Mouse (Mus musculus) c-Kit-positive CD71-positive TER-119-negative erythroid progenitor cells, embryonic 14.5 days (primary cell): Measurements from ENCODE around the gene Samhd1.

Experiments
- DNase-seq: peaks from one replicate; pipeline ENCODE4 v3.0.0-alpha.2; 2013; ENCODE audit warnings: low read depth

Gene Samhd1

DNA sequence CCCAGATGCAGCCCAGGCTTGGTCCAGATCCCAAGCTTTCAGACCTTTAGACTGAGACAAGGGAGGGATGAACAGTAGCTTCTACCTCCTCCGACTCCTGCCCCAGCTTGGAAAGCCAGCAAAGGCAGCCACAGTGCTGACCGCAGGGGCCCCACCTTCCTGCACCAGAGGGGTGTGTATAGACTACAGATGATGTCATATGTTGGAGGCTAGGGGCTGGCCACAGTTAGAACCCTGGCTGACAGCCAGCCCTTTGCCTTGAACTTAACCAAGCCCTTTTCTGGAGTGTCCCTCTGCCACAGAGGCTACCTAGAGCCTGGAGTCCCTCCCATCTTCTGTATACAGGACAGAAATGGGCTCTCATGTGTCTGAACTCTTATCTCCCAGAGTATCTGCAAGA lies 63.5 kb downstream of the Samhd1 start:
- no peak for DNase-seq

GRCm38 (mm10) chr2:157070365-157070764 lies 64.7 kb downstream of the Samhd1 start:
- no peak for DNase-seq

DNA sequence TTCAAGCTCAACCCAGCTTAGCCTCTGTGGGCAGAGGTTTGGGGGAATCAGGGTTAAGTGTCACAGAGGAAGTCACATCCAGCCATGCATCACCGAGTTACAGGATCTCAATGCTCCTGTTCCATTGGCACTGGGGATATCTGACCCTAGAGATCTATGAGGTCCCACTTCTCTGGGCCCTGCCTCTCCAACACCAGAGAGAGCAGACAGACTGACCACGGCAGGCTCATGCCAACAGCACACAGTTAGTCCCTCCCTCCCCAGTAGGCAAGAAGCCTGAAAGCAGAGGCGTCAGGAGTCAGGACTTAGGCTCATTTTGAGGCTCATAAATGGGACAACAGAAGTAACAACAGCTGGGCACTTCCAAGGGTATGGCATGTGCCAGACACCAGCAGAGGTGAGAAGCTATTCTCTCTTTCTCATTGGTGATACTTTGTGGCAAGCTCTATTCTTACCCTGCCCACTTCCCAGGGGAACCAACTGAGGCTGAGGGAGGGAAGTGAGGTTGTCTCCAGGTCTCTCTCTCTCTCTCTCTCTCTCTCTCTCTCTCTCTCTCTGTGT lies 65.2 kb downstream of the Samhd1 start:
- no peak for DNase-seq

GRCm38 (mm10) chr2:157069355-157069735 lies 65.7 kb downstream of the Samhd1 start:
- DNase-seq: no peak

- no peak for DNase-seq
Observed at GRCm38 (mm10) chr2:157068701-157069354, 66.2 kb downstream of the Samhd1 start.

GRCm38 (mm10) chr2:157066731-157067430 lies 68.2 kb downstream of the Samhd1 start:
- no peak for DNase-seq

- DNase-seq: no peak
Observed at GRCm38 (mm10) chr2:157065879-157066226, 69.2 kb downstream of the Samhd1 start.

GRCm38 (mm10) chr2:157064978-157065878 lies 69.8 kb downstream of the Samhd1 start:
- DNase-seq: no peak

DNA sequence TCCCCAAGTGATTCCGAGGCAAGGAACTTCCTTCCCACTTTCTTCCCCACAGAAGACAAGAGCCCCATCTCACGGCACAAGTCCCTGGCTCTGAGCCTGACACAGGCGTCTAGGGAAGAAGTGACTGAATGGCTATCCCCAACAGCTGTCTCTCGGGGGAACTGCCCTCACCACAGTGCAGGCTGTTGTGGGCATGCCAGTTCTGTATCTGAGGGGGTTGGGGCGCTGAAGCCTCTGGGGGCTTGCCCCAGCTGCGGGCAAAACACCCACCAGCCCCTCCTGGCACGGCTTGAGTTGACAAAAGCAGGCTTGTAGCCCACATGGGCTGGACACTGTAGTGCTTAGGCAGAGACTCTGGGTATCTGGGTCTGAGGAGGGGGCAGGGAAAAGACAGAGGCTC lies 70.9 kb downstream of the Samhd1 start:
- no peak for DNase-seq

DNA sequence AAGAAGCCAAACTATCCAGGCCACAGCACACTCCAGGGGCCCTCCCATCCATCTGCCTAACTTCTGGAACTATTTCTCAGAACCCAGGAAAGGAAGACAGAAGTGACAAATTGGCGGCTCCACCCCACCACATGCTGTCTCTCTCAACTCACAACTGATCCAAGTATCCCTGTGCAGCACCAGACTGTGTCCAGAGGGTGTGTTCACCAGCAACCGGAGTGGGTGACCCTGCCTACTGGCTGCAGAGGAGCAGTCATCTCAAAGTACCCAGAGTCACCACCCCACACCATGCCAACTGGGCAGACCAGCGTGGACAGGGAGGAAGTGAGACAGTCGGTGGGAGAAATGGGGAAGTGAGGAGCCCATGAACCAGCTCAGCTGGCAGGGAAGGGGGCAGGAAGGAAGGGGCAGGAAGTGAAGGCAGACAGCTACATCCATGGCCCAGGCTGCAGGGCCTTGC lies 71.8 kb downstream of the Samhd1 start:
- no peak for DNase-seq

- DNase-seq: no peak
Observed at GRCm38 (mm10) chr2:157060557-157061305, 74.3 kb downstream of the Samhd1 start.

- DNase-seq: no peak
Observed at GRCm38 (mm10) chr2:157060037-157060436, 75.0 kb downstream of the Samhd1 start.

DNA sequence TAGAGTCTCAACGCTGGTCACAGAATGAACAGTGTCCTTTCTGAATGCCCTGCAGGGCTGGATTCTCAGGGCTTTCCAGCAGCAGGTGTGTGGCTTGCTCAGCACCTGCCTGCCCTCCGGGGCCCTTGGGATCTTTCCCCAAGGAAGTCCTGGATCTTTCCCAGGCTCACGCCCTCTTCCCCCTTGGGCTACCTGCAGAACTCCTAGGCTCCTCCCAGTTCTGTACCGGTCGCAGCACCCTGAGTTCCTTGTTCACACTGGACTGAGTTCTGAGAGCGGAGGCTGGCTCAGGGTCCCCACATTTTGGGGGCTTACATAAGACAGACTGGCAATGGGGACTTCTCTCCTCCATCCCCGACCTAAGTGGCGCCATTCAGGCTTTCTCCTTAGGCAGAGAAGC lies 75.9 kb downstream of the Samhd1 start:
- no peak for DNase-seq

- DNase-seq: no peak
Observed at GRCm38 (mm10) chr2:157058342-157058998, 76.6 kb downstream of the Samhd1 start.

DNA sequence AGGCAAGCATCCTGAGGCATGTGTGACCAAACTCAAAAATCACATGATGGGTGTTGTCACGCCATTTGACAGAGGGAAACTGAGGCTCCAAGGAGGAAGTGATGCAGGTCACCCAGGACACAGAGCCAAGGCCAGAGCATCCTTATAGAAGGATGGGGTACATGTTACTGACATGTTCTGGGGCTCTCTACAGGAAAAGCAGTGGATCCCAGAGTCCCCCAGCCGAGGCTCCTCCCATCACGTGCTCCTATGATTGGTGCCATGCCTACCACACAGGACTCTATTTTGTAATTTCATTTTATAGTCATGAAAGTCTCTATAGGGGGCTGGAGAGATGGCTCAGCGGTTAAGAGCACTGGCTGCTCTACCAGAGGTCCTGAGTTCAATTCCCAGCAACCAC lies 77.3 kb downstream of the Samhd1 start:
- no peak for DNase-seq

DNA sequence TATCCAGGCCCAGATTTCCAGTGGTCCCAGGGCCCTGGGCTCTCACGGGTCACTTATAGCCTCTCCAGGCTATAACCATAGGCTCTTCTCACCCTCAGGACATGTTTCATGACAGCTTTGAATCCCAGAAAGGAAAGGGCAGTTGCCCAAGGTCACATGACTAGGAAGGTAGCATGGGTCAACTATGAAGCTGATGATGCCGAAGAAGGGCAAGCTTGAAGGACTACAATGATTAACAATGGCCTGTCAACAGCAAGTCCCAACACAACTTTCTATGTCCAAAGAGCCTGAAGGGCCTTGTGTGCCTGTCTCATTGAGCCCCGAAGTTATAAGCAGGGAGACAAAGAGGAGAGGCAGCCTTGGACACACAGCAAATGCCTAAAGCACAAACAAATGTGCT lies 77.9 kb downstream of the Samhd1 start:
- DNase-seq: no peak

GRCm38 (mm10) chr2:157055721-157056120 lies 79.3 kb downstream of the Samhd1 start:
- no peak for DNase-seq

DNA sequence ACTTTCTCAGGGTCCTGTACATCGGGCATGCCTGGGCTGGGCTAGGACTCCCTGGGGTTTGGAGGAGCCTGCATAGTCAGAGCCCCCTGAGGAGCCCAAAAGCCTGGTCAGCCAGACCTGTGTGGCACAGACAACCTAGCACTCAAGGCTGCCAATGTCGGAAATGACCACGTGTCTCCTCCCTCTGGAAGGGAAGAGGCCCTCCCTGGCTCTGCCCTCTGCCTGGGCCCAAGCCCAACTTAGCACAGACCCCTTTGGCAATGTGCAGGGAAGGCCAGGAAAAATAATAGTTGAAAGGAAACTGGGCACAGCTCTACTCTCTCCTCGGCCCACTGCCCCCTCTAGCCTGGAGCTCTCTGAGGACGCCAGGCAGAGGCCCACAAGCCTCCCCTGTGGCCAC lies 80.2 kb downstream of the Samhd1 start:
- DNase-seq: no peak

DNA sequence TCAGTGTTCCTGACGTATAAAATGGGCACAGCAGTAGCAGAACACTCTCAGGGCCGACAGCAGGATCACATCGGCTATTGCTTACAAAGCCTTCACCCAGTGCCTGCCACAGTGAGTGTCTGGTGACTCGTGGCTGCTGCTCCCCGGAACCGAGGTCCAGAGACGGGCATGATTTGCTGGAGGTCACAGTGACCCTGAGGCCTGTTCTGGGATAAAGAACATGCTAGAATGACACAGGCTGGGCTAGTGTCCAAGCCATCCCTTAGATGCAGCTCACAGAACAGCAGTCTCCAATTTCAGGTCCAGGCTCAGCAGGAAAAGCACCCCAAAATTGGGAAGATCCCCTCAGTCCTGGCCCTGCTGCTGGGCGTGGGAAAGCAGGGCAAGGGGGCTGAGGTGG lies 80.8 kb downstream of the Samhd1 start:
- DNase-seq: no peak

DNA sequence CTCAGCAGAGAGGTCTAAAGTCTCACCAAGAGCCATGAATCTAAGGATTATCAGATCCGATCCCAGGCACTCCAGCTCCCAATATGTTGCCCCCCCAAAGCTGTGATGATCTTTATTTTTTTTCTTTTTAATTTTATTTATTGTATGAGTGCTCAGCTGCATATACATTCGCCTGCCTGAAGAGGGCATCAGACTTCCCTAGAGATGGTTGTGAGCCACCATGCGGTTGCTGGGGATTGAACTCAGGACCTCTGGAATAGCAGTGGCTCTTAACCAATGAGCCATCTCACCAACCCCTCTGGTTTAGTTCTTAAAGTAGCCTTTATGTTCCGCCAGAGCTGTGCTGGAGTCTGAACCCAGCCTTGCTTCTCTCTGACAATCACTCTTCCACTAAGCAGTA lies 81.3 kb downstream of the Samhd1 start:
- DNase-seq: no peak

DNA sequence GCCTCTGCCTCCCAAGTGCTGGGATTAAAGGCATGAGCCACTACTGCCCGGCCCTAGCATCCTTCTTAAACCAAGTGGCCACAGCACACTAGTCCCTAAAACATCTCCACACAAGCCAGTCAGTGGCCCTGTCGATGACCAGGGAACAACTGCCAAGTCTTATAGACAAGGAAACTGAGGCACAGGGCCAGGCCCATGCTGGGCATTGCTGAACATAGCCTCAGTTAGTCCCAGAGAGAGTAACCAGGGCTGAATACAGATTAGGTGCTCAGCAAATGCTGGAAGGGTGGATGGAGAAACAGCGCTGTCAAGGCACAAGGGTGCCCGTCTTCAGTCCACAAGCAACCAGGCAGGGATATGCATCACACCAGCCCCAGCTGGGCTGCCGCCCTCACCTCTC lies 81.9 kb downstream of the Samhd1 start:
- no peak for DNase-seq
